Mouse (Mus musculus): ENCODE measurements around the gene Tmem208.
A peak's percentile ranks its signal among the peaks of the same experiment; 100 is the strongest.

The Tmem208 gene

DNA sequence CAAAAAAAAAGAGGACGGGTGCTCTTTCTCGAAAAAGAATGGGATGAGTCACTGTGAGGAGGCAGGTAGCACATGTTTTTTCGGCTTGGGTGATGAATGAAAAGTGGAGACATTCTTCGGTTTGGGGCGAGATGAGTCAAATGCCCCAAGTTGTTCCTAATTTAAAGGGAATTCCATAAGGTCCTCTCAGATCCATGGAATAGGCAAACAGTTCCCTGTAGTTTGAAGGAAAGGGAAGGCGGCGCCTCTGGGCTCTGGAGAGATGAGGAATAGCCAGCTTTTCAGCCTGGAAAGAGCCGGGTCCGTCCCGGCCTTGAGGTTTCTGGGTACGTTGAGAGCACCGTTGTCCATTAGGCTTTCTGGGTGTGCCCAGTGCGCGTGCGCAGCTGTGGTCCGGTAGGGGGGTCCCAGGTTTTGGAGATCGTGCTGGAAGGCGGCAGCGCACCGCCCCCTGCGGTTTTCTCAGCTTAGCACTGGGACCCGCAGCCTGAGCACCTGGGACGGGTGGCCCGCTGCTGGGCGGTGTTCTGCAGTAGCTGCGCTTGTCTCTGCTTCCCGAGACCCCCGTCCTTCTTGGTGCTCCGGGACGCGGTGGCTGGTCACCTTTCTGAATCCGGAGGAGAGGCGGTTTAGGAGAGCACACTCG, 22.4 kb downstream of the Tmem208 start, which contains the start of gene Slc9a5:
Gene Slc9a5, plus strand, starts transcription at position 394 of the 646 bp plus-strand sequence.
- TF ChIP-seq NANOG (IDR thresholded peaks at IDR 0.05; ENCODE audit: borderline replicate concordance, low read length) (no peak), CTCF (conservative IDR thresholded peaks at IDR 0.05; ENCODE audit: low read length) (no peak)
- peak within 1 kb of the TSS; percentile 90 for H3K4me3 ChIP-seq (replicated peaks; ENCODE audit: low read length)

DNA sequence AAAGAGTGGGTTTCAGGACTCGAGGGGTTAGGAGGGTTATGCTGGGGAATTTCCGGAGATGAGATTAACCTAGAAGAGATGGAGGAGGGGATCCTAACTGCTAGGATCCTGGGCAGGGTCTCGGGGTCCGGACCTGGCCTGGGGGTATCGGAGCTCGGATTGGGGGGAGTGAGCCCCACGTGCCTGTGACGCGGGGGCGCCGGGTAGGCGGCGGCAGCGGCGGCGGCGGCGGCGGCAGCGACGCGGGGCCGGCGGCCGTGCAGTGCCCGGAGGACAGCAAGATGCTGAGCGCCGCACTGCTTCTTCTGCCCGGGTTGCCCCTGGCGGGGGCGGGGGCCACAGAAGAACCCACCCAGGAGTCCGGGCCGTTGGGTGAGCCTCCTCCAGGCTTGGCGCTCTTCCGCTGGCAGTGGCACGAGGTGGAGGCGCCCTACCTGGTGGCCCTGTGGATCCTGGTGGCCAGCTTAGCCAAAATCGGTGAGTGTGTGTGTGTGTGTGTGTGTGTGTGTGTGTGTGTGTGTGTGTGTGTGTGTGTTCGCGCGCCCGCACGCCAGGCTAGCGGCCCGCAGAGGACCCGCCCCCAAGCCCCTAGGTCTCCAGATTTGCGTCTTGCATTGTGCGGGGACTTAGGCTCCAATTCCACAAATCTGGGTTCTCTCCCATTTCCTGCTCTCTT, 23.1 kb downstream of the Tmem208 start:
- Histone ChIP-seq H3K9me3 (ENCODE audit: low read length) (no peaks in the 10 kb centered on the region), H3K4me3 (replicated peaks; ENCODE audit: low read length) (peak overlapping the region; percentile 90), H3K27me3 (ENCODE audit: insufficient read depth, low read length) (peaks cover 44% of the 10 kb centered on the region), H3K36me3 (ENCODE audit: insufficient read depth, low read length) (no peaks in the 10 kb centered on the region), H3K4me1 (replicated peaks; ENCODE audit: low read depth, low read length) (peaks cover 57% of the 10 kb centered on the region)
- no peak for TF ChIP-seq POU5F1 (IDR thresholded peaks at IDR 0.05; ENCODE audit: borderline replicate concordance, low read length)
- TF ChIP-seq NANOG (IDR thresholded peaks at IDR 0.05; ENCODE audit: borderline replicate concordance, low read length): no peak
- TF ChIP-seq CTCF (conservative IDR thresholded peaks at IDR 0.05; ENCODE audit: low read length): no peak

More for the DNA sequence above, 22.4 kb downstream of the Tmem208 start, which contains the start of gene Slc9a5:
- H3K4me1 ChIP-seq (replicated peaks; ENCODE audit: low read depth, low read length): peaks cover 57% of the 10 kb centered on the region
- no peaks in the 10 kb centered on the region for H3K9me3 ChIP-seq (ENCODE audit: low read length)
- 0 out of 2 replicates have a peak, but pooled peaks cover under 1% of the 10 kb centered on the region for H3K36me3 ChIP-seq (ENCODE audit: insufficient read depth, low read length)
- peaks cover 44% of the 10 kb centered on the region for H3K27me3 ChIP-seq (ENCODE audit: insufficient read depth, low read length)

DNA sequence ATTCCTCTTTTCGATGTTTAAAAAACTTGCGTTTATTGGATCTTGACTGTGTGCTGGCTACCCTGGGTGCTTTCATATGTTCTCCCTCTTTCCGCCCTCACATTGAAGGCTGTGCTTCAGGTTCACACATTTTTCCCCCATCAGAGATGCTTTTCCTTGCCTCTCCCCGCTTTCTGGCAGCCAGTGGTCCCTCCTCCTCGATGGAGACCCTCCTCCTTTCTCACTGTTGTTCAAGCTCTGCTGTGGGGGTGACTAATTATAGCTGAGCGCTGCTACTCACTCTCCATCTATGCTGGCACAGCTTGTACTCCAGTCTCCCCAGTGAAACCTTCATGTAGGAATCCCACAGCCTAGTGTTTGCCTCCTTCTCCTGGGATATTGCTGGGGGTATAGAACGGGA, 24.0 kb downstream of the Tmem208 start:
- Histone ChIP-seq H3K27me3 (ENCODE audit: insufficient read depth, low read length) (peaks cover 41% of the 10 kb centered on the region), H3K36me3 (ENCODE audit: insufficient read depth, low read length) (no peaks in the 10 kb centered on the region), H3K4me3 (replicated peaks; ENCODE audit: low read length) (no peak overlapping the region), H3K9me3 (ENCODE audit: low read length) (no peaks in the 10 kb centered on the region), H3K4me1 (replicated peaks; ENCODE audit: low read depth, low read length) (peaks cover 56% of the 10 kb centered on the region)
- TF ChIP-seq NANOG (IDR thresholded peaks at IDR 0.05; ENCODE audit: borderline replicate concordance, low read length): no peak
- no peak for TF ChIP-seq CTCF (conservative IDR thresholded peaks at IDR 0.05; ENCODE audit: low read length)
- no peak for TF ChIP-seq POU5F1 (IDR thresholded peaks at IDR 0.05; ENCODE audit: borderline replicate concordance, low read length)

DNA sequence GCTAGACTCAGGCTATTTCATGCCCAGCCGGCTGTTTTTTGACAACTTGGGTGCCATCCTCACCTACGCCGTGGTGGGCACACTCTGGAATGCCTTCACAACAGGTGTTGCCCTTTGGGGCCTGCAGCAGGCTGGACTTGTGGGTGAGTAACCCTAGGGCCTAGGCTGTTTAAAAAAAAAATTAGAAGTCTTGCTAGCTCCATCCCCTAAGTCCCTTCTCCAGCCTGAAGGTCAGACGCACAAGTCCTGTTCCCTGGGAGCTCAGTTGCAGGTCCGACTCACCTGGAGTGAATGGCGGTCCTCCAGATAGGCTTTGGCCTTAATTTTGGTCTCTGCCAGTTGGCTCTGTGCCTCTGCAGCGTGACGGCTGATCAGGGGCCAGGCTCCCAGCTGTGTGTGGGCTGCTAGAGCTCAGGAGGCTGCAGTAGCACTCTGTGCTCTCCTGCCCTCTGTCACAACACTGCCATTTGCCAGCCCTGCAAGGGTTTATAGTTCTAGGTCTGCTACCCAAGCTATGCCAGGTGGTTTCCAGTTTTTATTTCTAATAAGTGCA, 27.5 kb downstream of the Tmem208 start:
- H3K36me3 ChIP-seq (ENCODE audit: insufficient read depth, low read length): peaks cover 11% of the 10 kb centered on the region
- TF ChIP-seq NANOG (IDR thresholded peaks at IDR 0.05; ENCODE audit: borderline replicate concordance, low read length) (no peak), POU5F1 (IDR thresholded peaks at IDR 0.05; ENCODE audit: borderline replicate concordance, low read length) (no peak), CTCF (conservative IDR thresholded peaks at IDR 0.05; ENCODE audit: low read length) (no peak)
- H3K4me3 ChIP-seq (replicated peaks; ENCODE audit: low read length): no peak overlapping the region
- peaks cover 54% of the 10 kb centered on the region for H3K4me1 ChIP-seq (replicated peaks; ENCODE audit: low read depth, low read length)
- H3K27me3 ChIP-seq (ENCODE audit: insufficient read depth, low read length): peaks cover 27% of the 10 kb centered on the region
- H3K9me3 ChIP-seq (ENCODE audit: low read length): no peaks in the 10 kb centered on the region

DNA sequence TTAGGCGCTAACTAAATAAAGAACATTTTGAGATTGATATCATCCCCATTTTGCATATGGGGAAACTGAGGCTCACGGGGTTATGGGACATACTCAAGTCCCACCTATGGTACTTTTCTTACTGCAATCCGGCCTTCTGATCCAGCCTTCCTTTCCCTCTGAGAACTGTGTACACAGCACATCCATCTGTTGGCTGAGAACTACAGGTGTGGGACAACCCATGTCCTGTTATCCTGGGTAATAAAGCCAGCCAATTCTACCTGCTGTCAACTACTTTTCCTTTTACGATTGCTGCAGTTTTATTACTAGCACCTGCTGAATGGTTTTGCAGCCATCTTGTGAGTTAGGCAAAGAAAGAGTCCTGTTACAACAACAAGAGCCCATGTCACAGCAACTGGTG, 28.4 kb downstream of the Tmem208 start:
- Histone ChIP-seq H3K4me1 (replicated peaks; ENCODE audit: low read depth, low read length) (peaks cover 59% of the 10 kb centered on the region), H3K9me3 (ENCODE audit: low read length) (no peaks in the 10 kb centered on the region), H3K27me3 (ENCODE audit: insufficient read depth, low read length) (peaks cover 19% of the 10 kb centered on the region), H3K4me3 (replicated peaks; ENCODE audit: low read length) (no peak overlapping the region), H3K36me3 (ENCODE audit: insufficient read depth, low read length) (peaks cover 11% of the 10 kb centered on the region)
- TF ChIP-seq POU5F1 (IDR thresholded peaks at IDR 0.05; ENCODE audit: borderline replicate concordance, low read length): no peak
- TF ChIP-seq CTCF (conservative IDR thresholded peaks at IDR 0.05; ENCODE audit: low read length): no peak
- TF ChIP-seq NANOG (IDR thresholded peaks at IDR 0.05; ENCODE audit: borderline replicate concordance, low read length): no peak

DNA sequence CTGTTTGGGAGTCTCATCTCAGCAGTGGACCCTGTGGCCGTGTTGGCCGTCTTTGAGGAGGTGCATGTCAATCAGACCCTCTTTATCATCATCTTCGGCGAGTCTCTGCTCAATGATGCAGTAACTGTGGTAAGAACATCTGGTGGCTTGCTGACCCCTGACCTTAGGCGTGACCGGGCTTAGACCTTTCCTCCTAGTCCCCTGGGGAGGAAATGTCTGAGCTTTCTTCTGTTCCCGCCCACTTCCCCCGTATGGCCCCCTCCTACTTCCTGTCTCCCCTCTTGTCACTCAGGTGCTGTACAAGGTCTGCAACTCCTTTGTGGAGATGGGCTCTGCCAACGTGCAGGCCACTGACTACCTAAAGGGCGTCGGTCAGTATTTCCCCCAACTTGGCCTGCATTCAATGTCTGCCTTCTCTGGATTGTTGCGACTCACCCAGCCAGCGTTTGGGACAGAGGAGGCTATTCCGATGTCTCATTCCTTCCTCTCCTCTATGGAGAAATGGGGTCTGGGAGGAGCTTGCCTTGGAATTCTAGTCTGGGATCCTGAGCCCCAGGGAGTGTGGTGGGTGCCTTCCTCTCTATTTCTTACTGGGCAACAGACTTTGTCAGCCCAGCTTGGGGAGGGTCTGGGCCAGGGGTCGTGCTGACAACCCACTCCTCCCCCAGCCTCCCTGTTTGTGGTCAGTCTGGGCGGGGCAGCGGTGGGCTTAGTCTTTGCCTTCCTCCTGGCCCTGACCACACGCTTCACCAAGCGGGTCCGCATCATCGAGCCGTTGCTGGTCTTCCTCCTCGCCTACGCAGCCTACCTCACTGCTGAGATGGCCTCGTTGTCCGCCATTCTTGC, 29.2 kb downstream of the Tmem208 start:
- peaks cover 10% of the 10 kb centered on the region for H3K27me3 ChIP-seq (ENCODE audit: insufficient read depth, low read length)
- peak overlapping the region; percentile 68 for H3K4me3 ChIP-seq (replicated peaks; ENCODE audit: low read length)
- no peaks in the 10 kb centered on the region for H3K9me3 ChIP-seq (ENCODE audit: low read length)
- H3K4me1 ChIP-seq (replicated peaks; ENCODE audit: low read depth, low read length): peaks cover 55% of the 10 kb centered on the region
- peaks cover 11% of the 10 kb centered on the region for H3K36me3 ChIP-seq (ENCODE audit: insufficient read depth, low read length)
- no peak for TF ChIP-seq CTCF (conservative IDR thresholded peaks at IDR 0.05; ENCODE audit: low read length)
- no peak for TF ChIP-seq NANOG (IDR thresholded peaks at IDR 0.05; ENCODE audit: borderline replicate concordance, low read length)
- TF ChIP-seq POU5F1 (IDR thresholded peaks at IDR 0.05; ENCODE audit: borderline replicate concordance, low read length): no peak

DNA sequence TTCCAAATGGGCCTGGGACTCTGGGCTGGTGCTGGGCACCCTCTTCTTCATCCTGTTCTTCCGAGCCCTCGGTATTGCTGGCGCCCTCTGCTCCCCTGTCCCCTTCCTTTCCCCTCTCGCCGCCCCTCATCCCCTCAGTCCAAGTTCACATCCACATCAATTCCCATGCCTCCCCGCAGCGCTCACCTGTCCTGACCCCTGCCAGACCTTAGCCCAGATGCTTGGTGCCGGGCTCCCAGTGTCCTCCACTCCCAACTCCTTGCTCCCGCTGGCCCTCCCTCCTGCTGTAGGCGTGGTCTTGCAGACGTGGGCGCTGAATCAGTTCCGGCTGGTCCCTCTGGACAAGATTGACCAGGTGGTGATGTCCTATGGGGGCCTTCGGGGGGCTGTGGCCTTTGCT, 30.5 kb downstream of the Tmem208 start:
- H3K4me3 ChIP-seq (replicated peaks; ENCODE audit: low read length): 0 out of 2 replicates have a peak overlapping the region, but pooled peaks have one; percentile 20
- H3K9me3 ChIP-seq (ENCODE audit: low read length): no peaks in the 10 kb centered on the region
- H3K27me3 ChIP-seq (ENCODE audit: insufficient read depth, low read length): no peaks in the 10 kb centered on the region
- H3K4me1 ChIP-seq (replicated peaks; ENCODE audit: low read depth, low read length): peaks cover 53% of the 10 kb centered on the region
- TF ChIP-seq NANOG (IDR thresholded peaks at IDR 0.05; ENCODE audit: borderline replicate concordance, low read length) (no peak), CTCF (conservative IDR thresholded peaks at IDR 0.05; ENCODE audit: low read length) (no peak), POU5F1 (IDR thresholded peaks at IDR 0.05; ENCODE audit: borderline replicate concordance, low read length) (no peak)
- H3K36me3 ChIP-seq (ENCODE audit: insufficient read depth, low read length): peaks cover 11% of the 10 kb centered on the region

DNA sequence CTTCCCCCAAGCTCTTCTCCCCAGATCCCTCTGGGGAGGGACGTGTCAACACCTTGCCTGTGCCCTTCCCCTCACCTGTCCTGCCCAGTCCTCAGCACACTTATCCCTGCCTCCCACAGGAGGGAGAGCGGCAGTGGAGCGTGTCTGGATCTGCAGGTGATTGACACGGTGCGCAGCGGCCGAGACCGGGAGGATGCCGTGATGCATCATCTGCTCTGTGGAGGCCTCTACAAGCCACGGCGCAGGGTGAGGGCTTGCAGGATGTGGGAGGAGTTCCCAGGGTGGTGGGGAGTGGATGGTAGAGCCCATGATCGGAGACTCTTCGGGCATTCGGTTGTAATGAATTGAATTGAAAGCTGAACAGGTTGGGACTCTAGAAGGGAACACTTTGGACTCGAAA, 33.1 kb downstream of the Tmem208 start:
- TF ChIP-seq POU5F1 (IDR thresholded peaks at IDR 0.05; ENCODE audit: borderline replicate concordance, low read length): no peak
- TF ChIP-seq NANOG (IDR thresholded peaks at IDR 0.05; ENCODE audit: borderline replicate concordance, low read length): no peak
- TF ChIP-seq CTCF (conservative IDR thresholded peaks at IDR 0.05; ENCODE audit: low read length): no peak
- H3K4me3 ChIP-seq (replicated peaks; ENCODE audit: low read length): peak overlapping the region; percentile 23; the same call in 1 of the 2 replicates
- H3K36me3 ChIP-seq (ENCODE audit: insufficient read depth, low read length): peaks cover 21% of the 10 kb centered on the region
- peaks cover 53% of the 10 kb centered on the region for H3K4me1 ChIP-seq (replicated peaks; ENCODE audit: low read depth, low read length)
- no peaks in the 10 kb centered on the region for H3K9me3 ChIP-seq (ENCODE audit: low read length)
- no peaks in the 10 kb centered on the region for H3K27me3 ChIP-seq (ENCODE audit: insufficient read depth, low read length)
